Mouse (Mus musculus): ENCODE measurements around the gene Mas1.

Mas1 gene

DNA sequence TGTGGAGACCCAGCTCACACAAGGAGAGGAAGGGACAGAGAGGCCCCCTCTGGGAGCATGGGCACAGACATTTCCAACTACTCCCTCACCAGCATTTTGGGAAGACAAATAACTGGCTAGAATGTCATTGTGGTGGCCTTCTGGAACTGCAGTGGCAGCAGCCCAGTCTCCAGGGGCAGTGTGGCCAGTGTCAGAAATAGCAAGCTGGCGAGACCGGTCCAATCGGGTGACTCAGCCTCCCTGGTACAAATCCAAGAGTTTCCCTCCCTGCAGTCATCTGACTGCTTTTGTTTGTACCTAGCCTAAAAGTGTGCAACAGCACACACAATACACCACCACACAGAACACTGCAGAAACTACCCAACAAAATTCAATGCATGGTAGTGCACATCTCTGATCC lies 35.7 kb downstream of the Mas1 start:
- DNase-seq (ENCODE audit: extremely low spot score, low spot score) = no peak

DNA sequence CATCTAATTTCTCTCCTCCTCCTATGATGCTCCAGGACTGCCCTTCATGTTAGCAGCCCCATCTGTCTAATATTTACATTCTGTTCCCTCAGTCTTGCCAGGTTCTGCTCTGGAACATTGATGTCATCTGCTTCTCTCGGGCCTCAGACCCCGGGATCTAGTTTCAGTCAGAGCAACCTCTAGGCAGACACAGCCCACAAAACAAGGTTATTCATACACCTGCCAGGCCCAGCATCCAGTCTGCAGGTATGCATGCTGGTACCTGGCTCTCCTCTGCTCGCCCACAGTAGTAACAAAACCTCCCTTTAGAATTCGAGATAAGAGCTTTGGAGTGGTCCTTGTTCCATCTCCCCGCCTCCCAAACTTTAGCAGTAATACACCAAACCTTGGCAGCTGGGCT lies 37.6 kb downstream of the Mas1 start:
- DNase-seq (ENCODE audit: extremely low spot score, low spot score) = no peak

DNA sequence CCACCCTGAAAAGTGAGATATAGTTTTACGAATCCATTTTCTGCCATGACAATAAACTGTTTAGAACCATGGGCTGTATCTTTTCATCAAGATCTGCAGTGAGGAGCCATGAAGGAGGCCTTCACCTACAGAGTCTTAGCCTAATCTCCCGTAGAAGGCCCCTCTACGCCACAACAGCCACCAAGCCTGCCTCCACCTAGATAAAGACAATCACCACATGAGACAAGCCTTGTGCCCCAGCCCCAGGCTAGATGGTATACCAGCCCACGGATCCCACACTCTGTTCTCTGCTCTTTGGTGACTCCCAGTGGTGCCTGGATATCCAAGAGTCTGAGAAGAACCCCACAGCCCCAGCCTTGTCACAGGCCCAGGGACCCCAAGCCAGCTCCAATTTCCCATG lies 52.1 kb downstream of the Mas1 start:
- no peak for DNase-seq (ENCODE audit: extremely low spot score, low spot score)

DNA sequence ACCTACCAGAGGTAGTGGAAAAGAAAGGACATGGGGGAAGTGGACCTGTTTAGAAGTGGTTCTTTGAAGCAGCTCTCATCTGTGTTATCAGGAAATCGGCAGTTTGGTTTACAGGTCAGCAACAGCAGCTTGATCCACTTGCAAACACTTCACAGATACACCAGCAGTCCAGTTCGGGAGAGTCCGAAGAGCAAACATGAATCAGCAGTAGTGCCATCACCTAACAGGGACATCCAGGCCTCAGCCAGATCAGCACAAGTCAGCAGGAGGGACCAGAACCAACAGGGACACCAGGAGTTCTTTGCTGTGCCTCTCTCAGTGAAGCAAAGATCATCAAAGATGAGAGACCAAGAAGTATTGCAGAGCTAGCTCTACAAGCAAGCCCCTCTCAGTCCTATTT lies 53.4 kb downstream of the Mas1 start:
- DNase-seq (ENCODE audit: extremely low spot score, low spot score) = no peak

DNA sequence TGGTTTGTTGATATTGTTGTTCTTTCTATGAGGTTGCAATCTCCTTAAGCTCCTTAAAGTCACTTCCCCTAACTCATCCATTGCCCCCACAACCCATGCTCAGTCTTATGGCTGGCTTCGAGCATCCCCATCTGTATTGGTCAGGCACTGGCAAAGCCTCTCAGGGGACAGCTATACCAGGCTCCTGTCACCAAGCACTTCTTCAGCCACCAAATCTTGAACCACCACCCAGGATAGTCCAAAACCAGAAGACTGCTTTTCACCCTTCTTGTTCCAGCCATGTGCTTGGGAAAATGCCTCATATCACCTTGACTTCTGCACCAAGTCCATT lies 57.0 kb downstream of the Mas1 start:
- DNase-seq (ENCODE audit: extremely low spot score, low spot score) = no peak

DNA sequence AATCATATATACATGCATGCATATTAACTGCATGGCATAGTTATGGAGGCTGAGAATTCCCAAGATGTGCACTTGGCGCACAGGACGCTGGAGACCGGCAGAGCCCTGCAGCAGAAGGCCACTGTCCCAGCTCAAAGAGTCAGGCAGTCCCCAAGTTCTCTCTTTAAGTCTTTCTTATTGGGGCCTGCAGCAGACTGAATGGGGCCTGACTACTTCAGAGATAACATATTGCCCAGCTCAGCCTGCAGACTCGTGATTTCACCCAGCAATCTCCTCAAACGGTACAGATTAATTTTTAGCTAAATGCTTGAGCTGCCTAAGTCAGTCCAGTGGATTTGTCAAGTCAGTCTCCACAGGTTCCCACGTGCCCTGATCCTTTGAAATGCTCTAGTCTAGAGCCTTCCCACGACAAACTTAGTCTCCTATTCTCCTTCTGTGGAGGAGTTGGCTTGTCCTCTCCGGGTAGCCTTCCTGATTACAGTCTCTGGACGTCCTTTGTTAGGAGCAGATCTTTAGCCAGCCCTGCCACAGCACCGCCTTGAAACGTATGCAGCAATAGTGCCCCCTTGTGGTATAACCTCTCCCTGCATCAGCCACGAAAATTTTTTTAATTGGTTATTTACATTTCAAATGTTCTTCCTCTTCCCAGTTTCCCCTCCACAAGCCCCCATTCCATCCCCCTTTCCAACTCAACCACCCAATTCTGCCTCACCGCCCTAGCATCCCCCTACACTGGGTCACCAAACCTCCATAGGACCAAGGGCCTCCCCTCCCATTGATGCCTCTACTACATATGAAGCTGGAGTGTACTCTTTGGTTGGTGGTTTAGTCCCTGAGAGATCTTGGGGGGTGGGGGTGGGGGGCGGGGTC lies 57.6 kb downstream of the Mas1 start:
- DNase-seq (ENCODE audit: extremely low spot score, low spot score) = peak; percentile 71

DNA sequence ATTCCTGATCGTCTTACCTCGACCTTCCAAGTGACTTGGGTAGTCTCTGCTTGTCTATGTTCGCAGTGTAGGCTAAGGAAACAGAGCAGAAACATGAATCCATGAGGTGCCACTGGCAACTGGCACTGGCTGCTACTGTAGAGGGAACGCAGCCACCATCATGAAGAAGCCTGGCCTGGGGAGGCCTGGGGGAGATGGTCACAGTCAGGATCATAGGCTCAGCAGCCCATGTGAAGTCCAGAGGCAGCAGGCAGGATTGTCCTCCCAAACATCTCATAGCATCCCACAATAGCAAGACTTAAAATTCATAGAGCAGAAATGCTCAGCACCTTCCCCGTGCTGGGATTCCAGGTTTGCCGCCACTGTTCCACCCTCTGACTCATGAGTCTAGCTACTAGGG lies 59.1 kb downstream of the Mas1 start:
- DNase-seq (ENCODE audit: extremely low spot score, low spot score) = no peak

DNA sequence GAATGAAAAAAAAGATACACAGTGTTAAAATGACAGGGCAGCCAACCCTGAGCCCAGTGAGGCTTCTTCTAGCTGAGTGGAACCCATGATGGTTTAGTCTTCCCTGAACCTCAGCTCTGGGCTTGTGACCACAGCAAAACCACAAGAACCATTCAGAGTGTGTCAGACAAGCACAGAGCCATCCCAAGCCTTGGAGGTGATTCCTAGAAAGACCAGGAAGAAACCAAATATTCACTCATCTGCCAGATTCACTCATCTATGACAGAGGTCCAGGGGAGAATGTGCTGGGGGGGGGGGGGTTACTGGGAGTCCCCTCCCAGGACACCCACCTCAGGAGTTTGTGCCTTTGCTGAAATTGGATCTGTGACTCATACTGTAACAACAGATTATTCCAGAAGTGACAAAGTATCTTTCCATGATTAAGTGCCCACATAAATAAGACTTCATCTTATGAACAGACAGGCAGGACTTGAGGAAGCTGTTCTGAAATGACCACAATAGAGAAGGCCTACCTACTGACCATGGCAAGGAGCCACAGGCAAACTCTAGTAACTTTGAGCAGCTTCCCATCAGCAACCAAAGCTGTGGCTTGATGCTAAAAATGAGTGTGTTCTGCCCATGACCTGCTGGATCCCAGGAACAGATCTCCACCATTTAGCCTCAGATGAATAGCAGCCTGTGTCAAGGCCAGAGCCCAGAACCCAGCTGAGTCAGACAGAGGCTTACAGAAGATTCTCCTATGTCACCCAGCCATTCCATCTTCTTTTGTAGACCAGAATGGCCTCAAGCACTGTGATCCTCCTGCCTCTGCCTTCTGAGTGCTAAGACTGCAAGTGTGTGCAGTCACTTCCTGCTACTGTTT lies 63.1 kb downstream of the Mas1 start:
- no peak for DNase-seq (ENCODE audit: extremely low spot score, low spot score)

DNA sequence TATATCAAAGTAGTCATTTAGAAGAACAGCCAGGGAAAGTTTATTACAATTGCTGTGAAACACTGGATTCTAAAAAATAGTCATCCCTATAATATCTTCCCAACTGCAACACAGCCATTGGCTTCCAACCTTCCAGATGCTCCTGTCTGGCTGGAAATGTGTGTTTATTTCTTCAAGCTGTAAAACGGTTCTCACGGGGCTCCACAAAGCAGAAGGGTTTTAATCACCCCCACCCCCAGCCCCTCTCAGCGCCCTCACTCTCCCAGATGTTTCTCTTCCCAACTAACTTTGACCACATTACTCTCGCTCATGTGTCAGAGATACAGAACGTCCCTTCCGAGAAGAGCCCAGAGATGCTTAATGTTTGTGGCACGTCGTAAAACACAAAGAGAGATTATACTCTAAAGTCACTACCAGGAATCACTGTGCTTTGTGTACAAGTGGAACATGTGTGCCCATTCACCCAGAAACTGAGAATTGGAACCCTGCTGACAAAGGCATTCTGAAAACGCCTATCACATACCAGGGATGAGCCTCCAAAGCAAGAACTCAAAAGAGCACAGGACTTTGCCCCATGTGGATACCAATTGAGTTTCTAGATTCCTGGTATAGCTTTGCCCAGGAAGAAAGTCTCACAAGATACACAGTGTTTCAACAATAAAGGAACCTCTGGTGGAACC lies 65.9 kb downstream of the Mas1 start:
- DNase-seq (ENCODE audit: extremely low spot score, low spot score) = no peak

DNA sequence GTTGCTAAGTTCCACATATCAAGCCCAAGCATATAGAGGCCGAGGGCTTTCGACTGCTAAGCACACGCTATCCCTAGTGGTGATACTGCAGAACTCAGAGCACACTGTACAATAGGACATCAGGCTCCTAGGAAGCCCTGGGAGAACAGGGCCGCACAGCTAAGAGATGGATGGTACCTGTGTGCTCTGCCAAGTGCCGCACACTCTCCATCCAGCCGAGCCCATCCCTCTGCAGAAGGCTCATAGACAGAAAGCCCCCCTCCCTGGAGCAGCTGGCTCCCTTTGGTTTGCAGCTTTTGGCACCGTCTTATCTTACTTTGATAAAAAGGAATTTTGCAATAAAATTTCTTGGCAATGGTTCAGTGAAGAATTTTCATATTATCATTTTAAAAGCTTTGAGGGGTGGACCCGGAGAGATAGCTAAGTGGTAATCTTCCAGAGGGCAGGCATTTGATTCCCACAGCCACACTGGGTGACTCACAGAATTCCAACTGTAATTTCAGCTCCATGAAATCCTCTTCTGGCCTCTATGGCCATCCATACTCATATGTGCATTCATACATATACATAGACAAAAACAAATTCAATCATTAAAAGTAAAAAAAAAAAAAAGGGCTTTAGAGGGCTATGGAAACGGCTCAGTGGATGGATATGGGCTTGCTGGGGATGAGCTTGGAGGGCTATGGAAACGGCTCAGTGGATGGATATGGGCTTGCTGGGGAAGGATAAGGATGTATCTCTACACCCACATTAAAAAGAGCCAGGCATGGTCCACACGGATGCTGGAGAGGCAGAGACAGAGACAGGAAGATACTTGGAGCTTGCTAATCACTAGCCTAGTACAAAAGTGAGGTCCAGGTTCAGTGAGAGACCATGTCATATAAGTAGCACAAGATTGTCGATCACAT lies 68.3 kb downstream of the Mas1 start:
- no peak for DNase-seq (ENCODE audit: extremely low spot score, low spot score)

DNA sequence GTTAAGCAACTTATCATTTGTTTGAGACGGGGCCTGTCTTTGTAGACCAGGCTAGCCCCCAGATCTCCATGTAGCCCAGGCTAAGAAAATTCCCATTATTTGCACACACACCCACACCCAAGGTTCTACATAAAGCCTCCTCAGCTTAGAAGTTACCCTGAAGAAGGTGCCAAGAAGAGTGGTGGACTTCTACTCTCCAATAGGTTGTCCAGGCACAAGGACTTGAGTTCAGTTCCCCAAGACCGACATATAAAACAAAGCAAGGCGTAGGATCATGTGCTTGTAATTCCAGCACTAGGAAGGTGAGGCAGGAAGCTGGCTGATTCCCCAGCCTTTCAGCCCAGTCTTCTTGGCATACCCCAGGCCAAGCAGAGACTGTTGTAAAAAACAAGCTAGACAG lies 69.4 kb downstream of the Mas1 start:
- no peak for DNase-seq (ENCODE audit: extremely low spot score, low spot score)

DNA sequence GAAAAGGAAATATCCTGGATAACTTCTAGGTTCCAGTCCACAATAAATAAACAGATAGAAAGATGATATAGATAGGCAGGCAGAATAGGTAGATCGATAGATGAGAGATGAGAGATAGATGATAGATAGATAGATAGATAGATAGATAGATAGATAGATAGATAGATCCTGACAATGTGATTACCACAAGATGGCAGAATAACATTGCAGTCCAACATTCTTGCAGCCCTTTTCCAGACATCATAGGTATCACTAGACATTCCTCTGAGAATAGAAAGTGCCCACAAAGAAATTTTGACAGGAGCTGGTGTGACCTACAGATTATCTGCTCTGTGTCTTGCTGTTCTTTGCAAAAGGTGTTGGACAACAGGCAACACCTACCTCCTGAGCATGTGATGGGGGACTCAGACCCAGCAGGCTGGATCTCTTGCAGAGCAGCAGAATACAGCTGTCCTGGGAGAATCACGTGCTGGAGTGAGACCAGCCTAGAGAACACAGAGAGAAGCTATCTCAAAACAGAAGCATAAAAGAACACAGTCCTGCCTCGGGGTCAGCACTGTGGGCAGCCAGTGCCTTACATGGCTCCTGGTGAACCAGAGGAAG lies 70.4 kb downstream of the Mas1 start:
- DNase-seq (ENCODE audit: extremely low spot score, low spot score) = no peak

DNA sequence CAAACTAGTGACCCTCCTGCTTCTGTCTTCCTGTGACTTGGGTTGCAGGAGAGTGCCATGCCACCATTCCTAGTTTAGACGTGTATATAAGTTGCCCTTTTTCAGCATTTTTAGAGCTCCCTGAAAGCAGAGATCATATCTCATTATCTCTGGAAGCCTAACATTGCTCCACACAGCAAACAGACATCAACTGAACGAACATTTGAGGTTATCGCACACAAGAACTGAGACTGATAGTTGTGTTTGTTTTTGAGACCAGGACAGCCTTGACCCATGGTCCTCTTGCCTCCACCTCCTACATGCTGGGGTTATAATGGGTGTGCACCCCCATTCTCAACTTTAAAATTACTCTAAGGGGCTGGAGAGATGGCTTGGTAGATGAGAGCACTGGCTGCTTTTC lies 71.3 kb downstream of the Mas1 start:
- DNase-seq (ENCODE audit: extremely low spot score, low spot score) = no peak

DNA sequence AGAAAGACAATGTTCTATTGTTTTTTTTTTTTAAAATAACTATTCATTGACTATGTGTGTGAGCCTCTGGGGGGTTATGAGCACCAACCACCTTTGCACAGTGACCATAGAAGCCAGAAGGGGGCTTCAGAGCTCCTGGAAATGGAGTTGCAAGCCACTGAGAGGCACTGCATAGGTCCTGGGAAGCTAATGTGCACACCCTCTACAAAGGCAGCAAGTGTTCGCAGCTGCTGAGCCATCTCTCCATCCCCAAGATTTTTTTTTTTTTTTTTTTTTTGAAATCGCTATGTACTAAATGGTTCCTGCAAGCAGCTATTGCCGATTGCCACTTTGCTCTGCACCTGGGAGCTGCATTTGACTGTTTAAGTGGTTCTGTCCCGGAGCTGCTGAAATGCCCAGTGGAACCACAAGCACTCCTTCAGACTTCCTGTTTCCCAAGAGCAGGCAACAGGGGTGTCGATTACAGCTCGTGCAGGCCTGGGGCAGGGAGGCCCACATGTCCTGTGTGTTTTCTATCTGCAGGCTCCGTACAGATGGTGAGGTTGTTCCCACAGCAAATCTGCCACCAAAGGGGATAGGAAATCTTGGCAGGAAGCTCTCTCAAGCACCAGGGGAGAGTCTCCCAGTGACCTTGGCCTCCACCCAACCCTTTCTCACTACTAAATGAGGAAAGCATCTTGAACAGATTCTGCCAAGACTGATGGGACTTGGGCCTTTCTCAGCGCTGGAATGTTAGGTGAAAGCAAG lies 74.1 kb downstream of the Mas1 start:
- no peak for DNase-seq (ENCODE audit: extremely low spot score, low spot score)

DNA sequence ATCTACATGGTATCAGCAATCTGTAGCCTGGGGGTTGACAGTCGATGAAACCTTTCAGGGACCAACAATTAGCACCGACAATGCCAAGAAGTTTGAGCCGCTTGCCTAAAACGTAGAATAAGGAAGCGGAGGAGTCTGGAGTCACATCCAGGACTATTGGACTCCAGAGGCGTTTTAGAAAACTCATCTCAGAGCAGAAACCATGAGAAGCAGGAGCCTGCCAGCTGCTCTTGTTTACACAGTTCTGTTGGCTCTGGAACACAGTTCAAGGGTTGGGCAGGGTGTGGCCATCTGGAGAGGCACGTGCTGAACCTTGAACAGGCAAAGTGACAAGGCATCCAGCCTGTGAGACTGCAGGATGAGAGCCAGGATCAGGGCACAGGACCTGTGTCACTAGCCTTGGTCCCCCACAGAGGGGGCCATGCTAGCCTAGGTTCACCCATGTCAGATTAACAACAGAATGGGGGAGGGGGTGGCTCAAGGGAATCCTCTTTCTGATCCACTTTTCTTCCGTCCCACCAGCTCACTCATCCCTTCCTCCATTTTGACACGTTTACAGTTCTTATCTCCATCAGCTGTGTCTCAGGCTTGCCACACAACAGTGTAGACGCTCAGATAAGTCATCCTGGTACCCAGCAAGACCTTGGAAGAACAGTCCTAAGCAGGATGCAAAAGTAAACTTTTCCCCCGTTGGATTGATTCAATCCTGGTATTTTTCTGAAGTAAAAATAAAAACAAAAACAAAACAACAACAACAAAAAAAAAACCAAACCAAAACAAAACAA lies 75.3 kb downstream of the Mas1 start:
- DNase-seq (ENCODE audit: extremely low spot score, low spot score) = no peak

DNA sequence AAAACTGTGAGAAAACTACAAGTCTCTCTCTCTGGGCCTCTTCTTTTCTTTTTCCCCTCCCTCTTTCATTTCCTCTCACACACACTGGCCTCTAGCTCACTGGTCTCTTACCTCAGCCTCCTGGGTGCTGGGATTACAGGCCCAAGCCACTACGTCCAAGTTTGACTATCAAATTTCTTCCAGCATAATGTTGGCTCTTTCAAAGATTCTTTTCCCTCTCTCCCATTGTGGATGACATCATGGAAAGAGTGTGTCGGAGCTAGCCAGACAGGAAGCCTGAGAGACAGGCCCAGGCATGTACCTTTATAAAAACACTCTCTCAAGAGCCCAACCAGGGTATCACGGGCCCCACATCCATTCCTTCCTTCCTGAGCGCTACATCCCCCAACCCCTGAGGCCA lies 76.5 kb downstream of the Mas1 start:
- no peak for DNase-seq (ENCODE audit: extremely low spot score, low spot score)

DNA sequence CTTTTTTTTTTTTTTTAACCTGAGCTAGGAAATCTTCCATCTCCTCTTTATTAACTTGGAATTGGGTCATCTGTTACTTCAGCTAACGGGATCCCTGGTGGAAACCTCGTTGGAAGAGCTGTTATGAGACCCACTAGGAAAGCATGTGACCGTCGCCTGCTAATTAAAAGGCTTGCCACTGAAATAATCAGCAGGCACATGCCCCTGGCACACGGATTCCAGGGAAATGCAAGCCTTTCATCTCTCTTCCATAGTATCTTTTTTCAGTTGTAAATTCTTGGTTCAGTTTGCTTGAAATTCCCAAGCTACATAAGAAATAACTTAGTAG lies 76.9 kb downstream of the Mas1 start:
- no peak for DNase-seq (ENCODE audit: extremely low spot score, low spot score)
